Mouse (Mus musculus): Measurements from ENCODE around the gene Zfp711. TPM values are rescaled to one million over a fixed set of nuclear protein-coding genes. Genes with fewer than 3 reads are reported as not detected.

The Zfp711 gene
- polyA plus RNA-seq (2021; fragmentation: Nextera tagmentation) = 4.4 and 6.2 TPM in 2 replicates
- long read RNA-seq, experiment 1, partial matches to known transcripts = 7 of 41 reads
- long read RNA-seq, experiment 1, other reads (novel, unspliced or antisense) = 32 of 41 reads
- long read RNA-seq, experiment 2, partial matches to known transcripts = 1 of 8 reads
- long read RNA-seq, experiment 2, other reads (novel, unspliced or antisense) = 7 of 8 reads

DNA sequence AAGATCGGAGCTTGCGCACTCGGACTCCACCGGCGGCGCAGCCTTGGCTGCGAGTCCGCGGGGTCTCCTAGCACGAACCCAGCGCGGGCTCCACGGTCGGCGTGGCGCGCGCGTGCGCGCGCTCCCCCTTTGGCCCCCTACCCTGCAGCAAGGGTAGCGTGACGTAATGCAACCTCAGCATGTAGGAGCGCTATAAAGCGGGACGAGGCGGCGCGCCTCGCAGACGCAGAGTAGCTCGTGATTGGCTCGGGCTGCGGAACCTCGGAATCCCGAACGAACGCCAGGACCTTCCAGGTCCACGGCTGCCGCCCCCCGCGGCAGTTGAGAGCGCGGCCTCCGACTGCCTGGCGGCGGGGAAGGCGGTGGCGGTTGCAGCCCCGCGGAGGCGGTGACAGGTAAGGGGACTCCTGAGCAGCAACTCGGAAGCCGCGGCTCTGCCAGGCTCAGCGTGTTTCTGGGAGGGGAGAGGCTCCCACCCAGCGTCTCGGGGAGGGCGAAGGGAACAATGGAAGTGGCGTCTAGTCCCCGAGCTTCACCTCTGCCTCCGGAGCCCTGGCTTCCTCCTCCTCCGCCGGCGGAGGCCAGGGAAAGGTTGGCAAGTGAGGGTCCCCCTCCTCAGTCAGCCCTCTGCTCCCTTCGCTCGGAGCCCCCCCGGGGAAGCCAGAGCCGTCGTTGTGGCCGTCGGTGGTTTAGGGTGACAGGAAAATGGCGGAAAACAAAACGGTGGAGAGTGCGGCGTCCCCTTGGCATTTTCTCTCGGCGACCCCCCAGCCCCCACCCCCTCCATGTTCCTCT is at the start of gene Zfp711:
Zfp711 (plus strand) TSS at position 16 of the 795 bp plus-strand sequence.

Other genes starting within 250 kb of the Zfp711 start
- gene Satl1, start 193.7 kb upstream of the Zfp711 start, polyA plus RNA-seq (2021; fragmentation: Nextera tagmentation) = not detected in 2 replicates
- gene 2010106E10Rik, start 105.3 kb upstream of the Zfp711 start, polyA plus RNA-seq (2021; fragmentation: Nextera tagmentation) = not detected in 2 replicates
- 0.04 TPM in 1 of 2 replicates, not detected in the other for gene Pof1b, start 98.1 kb downstream of the Zfp711 start, polyA plus RNA-seq (2021; fragmentation: Nextera tagmentation)